Mouse (Mus musculus) neural tube, embryonic 12.5 days (tissue): Measurements from ENCODE around the gene Ptma. TPM values are rescaled to one million over a fixed set of nuclear protein-coding genes. Genes with fewer than 3 reads are reported as not detected.
A peak's percentile ranks its signal among the peaks of the same experiment; 100 is the strongest.

Source experiments
- ATAC-seq: fragments of 200-750 bp; cut with Nextera tagmentation; 2 replicates; pipeline ENCODE4 v1.8.0; 2017; ENCODE audit warnings: low read depth, mild to moderate bottlenecking, moderate TSS enrichment, moderate library complexity; ENCODE audit not compliant: low FRiP score
- H3K27ac ChIP-seq: fragments of 300-500 bp; sonication (generic); 2 replicates; pipeline ENCODE4 v1.5.1; 2016
- H3K27me3 ChIP-seq: fragments of 300-500 bp; sonication (generic); replicated peaks from 2 replicates; pipeline ENCODE4 v1.6.1; 2016; ENCODE audit warnings: mild to moderate bottlenecking
- H3K36me3 ChIP-seq: fragments of 300-500 bp; sonication (generic); 2 replicates; pipeline ENCODE4 v1.6.1; 2016; ENCODE audit warnings: mild to moderate bottlenecking
- H3K4me1 ChIP-seq: fragments of 300-500 bp; sonication (generic); 2 replicates; pipeline ENCODE4 v1.6.1; 2016
- H3K4me2 ChIP-seq: fragments of 300-500 bp; sonication (generic); replicated peaks from 2 replicates; pipeline ENCODE4 v1.6.1; 2016; ENCODE audit warnings: mild to moderate bottlenecking
- H3K4me3 ChIP-seq: fragments of 300-500 bp; sonication (generic); 2 replicates; pipeline ENCODE4 v1.5.1; 2016
- H3K9ac ChIP-seq: fragments of 300-500 bp; sonication (generic); 2 replicates; pipeline ENCODE4 v1.6.1; 2016; ENCODE audit warnings: mild to moderate bottlenecking
- H3K9me3 ChIP-seq: fragments of 300-500 bp; sonication (generic); 2 replicates; pipeline ENCODE4 v1.6.1; 2016; ENCODE audit warnings: mild to moderate bottlenecking
- WGBS: fragments of 180-500 bp; shearing (Covaris S2); methylation state at CpG from one replicate; pipeline ENCODE4 v1.1.7; 2016; 5-methylcytosine and 5-hydroxymethylcytosine counted together
- polyA plus RNA-seq: library from polyadenylated mRNA; unstranded; fragments of >200 nt; fragmentation: Nextera tagmentation; extraction: Ambion mirVana; gene quantifications from 2 replicates; pipeline ENCODE4 v1.2.1, GENCODE M21; 2016

Gene Ptma
- polyA plus RNA-seq, 1 experiment from 2014 or later = 2,887 TPM

GRCm38 (mm10) chr1:86524619-86525498, 1.7 kb upstream of the Ptma start:
- H3K4me1 ChIP-seq = peaks cover 29% of the 10 kb centered on the region
- peak overlapping the region; percentile 90 for H3K9ac ChIP-seq
- ATAC-seq = peak; percentile 81

GRCm38 (mm10) chr1:86525499-86526115, 919 bp upstream of the Ptma start:
- under 1% methylated on average over 44 of the region's 44 CpGs for WGBS
- Histone ChIP-seq H3K4me1 (peaks cover 30% of the 10 kb centered on the region), H3K9ac (peak overlapping the region; percentile 90), H3K4me3 (peak overlapping the region; percentile 85), H3K4me2 (peak overlapping the region; percentile 85), H3K9me3 (no peaks in the 10 kb centered on the region), H3K36me3 (peaks cover 18% of the 10 kb centered on the region), H3K27me3 (no peaks in the 10 kb centered on the region), H3K27ac (peak overlapping the region; percentile 99)
- ATAC-seq = peak; percentile 17

More at GRCm38 (mm10) chr1:86524619-86525498, 1.7 kb upstream of the Ptma start:
- H3K36me3 ChIP-seq = peaks cover 16% of the 10 kb centered on the region
- peak overlapping the region; percentile 85 for H3K4me3 ChIP-seq
- peak overlapping the region; percentile 99 for H3K27ac ChIP-seq
- H3K27me3 ChIP-seq = no peaks in the 10 kb centered on the region
- H3K9me3 ChIP-seq = no peaks in the 10 kb centered on the region
- H3K4me2 ChIP-seq = peak overlapping the region; percentile 85
- WGBS = 1% methylated on average over 53 of the region's 53 CpGs

- H3K9ac ChIP-seq = peak overlapping the region; percentile 99
- H3K4me3 ChIP-seq = peak overlapping the region; percentile 85
- H3K4me1 ChIP-seq = peaks cover 42% of the 10 kb centered on the region
- peak; percentile 1; the same call in 1 of the 2 replicates for ATAC-seq
- no peaks in the 10 kb centered on the region for H3K9me3 ChIP-seq
- H3K4me2 ChIP-seq = peak overlapping the region; percentile 98
- 1% methylated on average over 111 of the region's 111 CpGs for WGBS
- no peaks in the 10 kb centered on the region for H3K27me3 ChIP-seq
- H3K27ac ChIP-seq = peak overlapping the region; percentile 79
- peaks cover 27% of the 10 kb centered on the region for H3K36me3 ChIP-seq
Measured at GRCm38 (mm10) chr1:86526789-86527598, 468 bp downstream of the Ptma start.

GRCm38 (mm10) chr1:86527599-86528486, 1.3 kb downstream of the Ptma start:
- peaks cover 43% of the 10 kb centered on the region for H3K4me1 ChIP-seq
- peaks cover 27% of the 10 kb centered on the region for H3K36me3 ChIP-seq
- no peaks in the 10 kb centered on the region for H3K27me3 ChIP-seq
- peak overlapping the region; percentile 98 for H3K4me2 ChIP-seq
- under 1% methylated on average over 89 of the region's 89 CpGs for WGBS
- peak overlapping the region; percentile 79 for H3K27ac ChIP-seq
- peak overlapping the region; percentile 85 for H3K4me3 ChIP-seq
- no peaks in the 10 kb centered on the region for H3K9me3 ChIP-seq
- ATAC-seq = no peak
- H3K9ac ChIP-seq = peak overlapping the region; percentile 99

GRCm38 (mm10) chr1:86528571-86529180, 2.1 kb downstream of the Ptma start:
- ATAC-seq = no peak
- Histone ChIP-seq H3K9ac (peak overlapping the region; percentile 99), H3K9me3 (no peaks in the 10 kb centered on the region), H3K27me3 (no peaks in the 10 kb centered on the region), H3K4me1 (peaks cover 43% of the 10 kb centered on the region), H3K4me3 (peak overlapping the region; percentile 85), H3K4me2 (peak overlapping the region; percentile 98), H3K36me3 (peaks cover 30% of the 10 kb centered on the region), H3K27ac (peak overlapping the region; percentile 79; the same call in 1 of the 2 replicates)
- under 1% methylated on average over 15 of the region's 15 CpGs for WGBS

GRCm38 (mm10) chr1:86529590-86529989, 3.1 kb downstream of the Ptma start:
- no peaks in the 10 kb centered on the region for H3K27me3 ChIP-seq
- peak overlapping the region; percentile 85 for H3K4me3 ChIP-seq
- peak overlapping the region; percentile 99 for H3K9ac ChIP-seq
- no peak for ATAC-seq
- whole genome bisulfite sequencing = 58% methylated on average over 4 of the region's 4 CpGs
- no peaks in the 10 kb centered on the region for H3K9me3 ChIP-seq
- peak overlapping the region; percentile 98 for H3K4me2 ChIP-seq
- peaks cover 32% of the 10 kb centered on the region for H3K36me3 ChIP-seq
- no peak overlapping the region for H3K27ac ChIP-seq
- H3K4me1 ChIP-seq = peaks cover 35% of the 10 kb centered on the region

- H3K36me3 ChIP-seq = peaks cover 32% of the 10 kb centered on the region
- no peaks in the 10 kb centered on the region for H3K27me3 ChIP-seq
- H3K4me1 ChIP-seq = peaks cover 35% of the 10 kb centered on the region
- ATAC-seq = no peak
- peak overlapping the region; percentile 3; the same call in 1 of the 2 replicates for H3K9ac ChIP-seq
- H3K4me2 ChIP-seq = peak overlapping the region; percentile 43
- WGBS = 16% methylated on average over 4 of the region's 4 CpGs
- H3K4me3 ChIP-seq = no peak overlapping the region
- no peak overlapping the region for H3K27ac ChIP-seq
- H3K9me3 ChIP-seq = no peaks in the 10 kb centered on the region
Measured at GRCm38 (mm10) chr1:86530871-86531546, 4.5 kb downstream of the Ptma start.

- Histone ChIP-seq H3K4me2 (peak overlapping the region; percentile 43), H3K9me3 (no peaks in the 10 kb centered on the region), H3K4me1 (peaks cover 35% of the 10 kb centered on the region), H3K9ac (no peak overlapping the region; the same call in 1 of the 2 replicates), H3K4me3 (no peak overlapping the region), H3K27me3 (no peaks in the 10 kb centered on the region), H3K36me3 (peaks cover 32% of the 10 kb centered on the region), H3K27ac (peak overlapping the region; percentile 12; the same call in 1 of the 2 replicates)
- ATAC-seq = peak; percentile 38
- 6% methylated on average over 13 of the region's 13 CpGs for WGBS
Measured at GRCm38 (mm10) chr1:86531547-86532321, 5.2 kb downstream of the Ptma start.

- Histone ChIP-seq H3K4me1 (peaks cover 35% of the 10 kb centered on the region), H3K27ac (0 out of 2 replicates have a peak overlapping the region, but pooled peaks have one; percentile 12), H3K9ac (no peak overlapping the region), H3K27me3 (no peaks in the 10 kb centered on the region), H3K4me2 (peak overlapping the region; percentile 43), H3K9me3 (no peaks in the 10 kb centered on the region), H3K4me3 (no peak overlapping the region), H3K36me3 (peaks cover 32% of the 10 kb centered on the region)
- 25% methylated on average over 11 of the region's 11 CpGs for WGBS
- ATAC-seq = peak; percentile 49
Measured at GRCm38 (mm10) chr1:86532362-86533051, 6.0 kb downstream of the Ptma start.
